Mouse (Mus musculus): ENCODE results near the gene Ercc1. TPM values are rescaled to one million over a fixed set of nuclear protein-coding genes. Genes with fewer than 3 reads are reported as not detected.

The Ercc1 gene
- total and polyA plus RNA-seq, 3 experiments = 22.2 to 37.5 TPM; not detected in 1

GRCm38 (mm10) chr7:19376019-19376418, 31.4 kb downstream of the Ercc1 start:
- Histone ChIP-seq H3K36me3 (ENCODE audit: control insufficient read depth in 1 of 2, insufficient read depth in 2 of 2, low read length in 2 of 2) (no peaks in the 10 kb centered on the region), H3K9me3 (replicated peaks; ENCODE audit: insufficient read depth, low read length) (no peaks in the 10 kb centered on the region), H3K27ac (ENCODE audit: control insufficient read depth, low read depth, low read length) (no peak overlapping the region), H3K79me2 (ENCODE audit: control insufficient read depth, insufficient read depth, low read length, poor library complexity) (no peaks in the 10 kb centered on the region), H3K27me3 (ENCODE audit: control insufficient read depth in 1 of 2, insufficient read depth in 2 of 2, low read length in 2 of 2) (no peaks in the 10 kb centered on the region), H3K9ac (ENCODE audit: control insufficient read depth, low read depth, low read length, poor library complexity, severe bottlenecking) (no peak overlapping the region), H3K4me1 (ENCODE audit: control insufficient read depth in 1 of 2, insufficient read depth in 2 of 2, low read length in 2 of 2) (no peaks in the 10 kb centered on the region), H3K4me3 (ENCODE audit: control insufficient read depth in 1 of 2, insufficient read depth in 1 of 2, low read depth in 2 of 2, low read length in 2 of 2) (no peak overlapping the region)
- no peak for TF ChIP-seq USF2 (IDR thresholded peaks at IDR 0.05; ENCODE audit: borderline replicate concordance in 1 of 2, insufficient read depth in 1 of 2, low read depth in 1 of 2, low read length in 2 of 2)
- no peak for TF ChIP-seq POLR2A (IDR thresholded peaks at IDR 0.05; ENCODE audit: control insufficient read depth in 1 of 2, insufficient read depth in 1 of 2, low read depth in 1 of 2, low read length in 2 of 2, poor library complexity in 1 of 2)
- TF ChIP-seq SIN3A (IDR thresholded peaks at IDR 0.05; ENCODE audit: low read length) = no peak
- no peak for DNase-seq (ENCODE audit: low read depth, low spot score)

- H3K4me3 ChIP-seq (ENCODE audit: control insufficient read depth in 1 of 2, insufficient read depth in 1 of 2, low read depth in 2 of 2, low read length in 2 of 2) = no peak overlapping the region
- TF ChIP-seq MYB (IDR thresholded peaks at IDR 0.05; ENCODE audit: low read depth, low read length) (no peak), USF1 (IDR thresholded peaks at IDR 0.05; ENCODE audit: low read depth, low read length) (no peak), USF2 (IDR thresholded peaks at IDR 0.05; ENCODE audit: borderline replicate concordance in 1 of 2, insufficient read depth in 1 of 2, low read depth in 1 of 2, low read length in 2 of 2) (no peak), ZKSCAN1 (IDR thresholded peaks at IDR 0.05; ENCODE audit: low read depth, low read length) (no peak), UBTF (IDR thresholded peaks at IDR 0.05; ENCODE audit: borderline replicate concordance, insufficient read depth, low read depth, low read length) (no peak), HCFC1 (IDR thresholded peaks at IDR 0.05; ENCODE audit: low read depth, low read length) (no peak), NELFE (IDR thresholded peaks at IDR 0.05; ENCODE audit: low read depth, low read length) (no peak), KAT2A (conservative IDR thresholded peaks at IDR 0.05; ENCODE audit: low read depth, low read length) (no peak), ZMIZ1 (IDR thresholded peaks at IDR 0.05; ENCODE audit: low read depth, low read length) (no peak), MYC (IDR thresholded peaks at IDR 0.05; ENCODE audit: low read depth, low read length) (no peak), SIN3A (IDR thresholded peaks at IDR 0.05; ENCODE audit: low read length) (no peak), SMC3 (IDR thresholded peaks at IDR 0.05; ENCODE audit: low read depth, low read length) (no peak), GATA1 (IDR thresholded peaks at IDR 0.05; ENCODE audit: low read depth, low read length) (no peak), RCOR1 (IDR thresholded peaks at IDR 0.05; ENCODE audit: low read depth, low read length) (no peak), CTCF (IDR thresholded peaks at IDR 0.05 in 2 of 3, conservative IDR thresholded peaks at IDR 0.05 in 1 of 3; ENCODE audit: control insufficient read depth in 1 of 3, insufficient read depth in 1 of 3, low read depth in 2 of 3, low read length in 3 of 3, poor library complexity in 1 of 3, severe bottlenecking in 1 of 3) (no peak), CHD1 (IDR thresholded peaks at IDR 0.05; ENCODE audit: low read depth, low read length) (no peak), JUND (IDR thresholded peaks at IDR 0.05; ENCODE audit: low read depth, low read length) (no peak), ZC3H11A (IDR thresholded peaks at IDR 0.05; ENCODE audit: low read depth, low read length) (no peak)
- no peaks in the 10 kb centered on the region for H3K27me3 ChIP-seq (ENCODE audit: control insufficient read depth in 1 of 2, insufficient read depth in 2 of 2, low read length in 2 of 2)
- peaks cover 9% of the 10 kb centered on the region for H3K79me2 ChIP-seq (ENCODE audit: control insufficient read depth, insufficient read depth, low read length, poor library complexity)
- peaks cover 0 to 3% of the 10 kb centered on the region in 2 experiments; a peak in 2 of 4 replicates for H3K4me1 ChIP-seq (ENCODE audit: control insufficient read depth in 1 of 2, insufficient read depth in 2 of 2, low read length in 2 of 2)
- H3K9me3 ChIP-seq (replicated peaks; ENCODE audit: insufficient read depth, low read length) = no peaks in the 10 kb centered on the region
- no peak for DNase-seq (ENCODE audit: low read depth, low spot score)
- no peak overlapping the region for H3K9ac ChIP-seq (ENCODE audit: control insufficient read depth, low read depth, low read length, poor library complexity, severe bottlenecking)
- no peak overlapping the region for H3K27ac ChIP-seq (ENCODE audit: control insufficient read depth, low read depth, low read length)
- peaks cover 0 to 3% of the 10 kb centered on the region in 2 experiments; a peak in 2 of 4 replicates for H3K36me3 ChIP-seq (ENCODE audit: control insufficient read depth in 1 of 2, insufficient read depth in 2 of 2, low read length in 2 of 2)
Observed at GRCm38 (mm10) chr7:19378049-19378448, 33.5 kb downstream of the Ercc1 start.
